Mouse (Mus musculus): ENCODE measurements around the gene Cutal. TPM values are rescaled to one million over a fixed set of nuclear protein-coding genes. Genes with fewer than 3 reads are reported as not detected.

Cutal gene
- polyA plus RNA-seq, 1 experiment from 2014 or later: 1.7 TPM

- Histone ChIP-seq H3K4me1 (no peaks in the 10 kb centered on the region), H3K36me3 (no peaks in the 10 kb centered on the region), H3K27me3 (replicated peaks) (0 out of 2 replicates have a peak, but pooled peaks cover 5% of the 10 kb centered on the region), H3K4me2 (no peak overlapping the region), H3K9me3 (no peaks in the 10 kb centered on the region), H3K4me3 (replicated peaks) (no peak overlapping the region), H3K27ac (no peak overlapping the region), H3K9ac (no peak overlapping the region)
- no peak for ATAC-seq (ENCODE audit: insufficient read depth, low FRiP score, low read depth)
- 19% methylated on average over 5 of the region's 5 CpGs for WGBS
Measured at GRCm38 (mm10) chr2:34937460-34937859, 63.3 kb downstream of the Cutal start.

GRCm38 (mm10) chr2:34938269-34939208 lies 64.3 kb downstream of the Cutal start:
- no peak overlapping the region for H3K9ac ChIP-seq
- H3K4me1 ChIP-seq: no peaks in the 10 kb centered on the region
- WGBS: 60% methylated on average over 8 of the region's 8 CpGs
- H3K4me3 ChIP-seq (replicated peaks): no peak overlapping the region
- H3K27me3 ChIP-seq (replicated peaks): 0 out of 2 replicates have a peak, but pooled peaks cover 5% of the 10 kb centered on the region
- no peaks in the 10 kb centered on the region for H3K36me3 ChIP-seq
- no peak overlapping the region for H3K4me2 ChIP-seq
- no peak overlapping the region for H3K27ac ChIP-seq
- ATAC-seq (ENCODE audit: insufficient read depth, low FRiP score, low read depth): no peak
- no peaks in the 10 kb centered on the region for H3K9me3 ChIP-seq

- no peak overlapping the region for H3K4me2 ChIP-seq
- H3K27ac ChIP-seq: no peak overlapping the region
- no peaks in the 10 kb centered on the region for H3K36me3 ChIP-seq
- no peaks in the 10 kb centered on the region for H3K9me3 ChIP-seq
- 0 out of 2 replicates have a peak, but pooled peaks cover 5% of the 10 kb centered on the region for H3K27me3 ChIP-seq (replicated peaks)
- WGBS: 78% methylated on average over 5 of the region's 5 CpGs
- no peak overlapping the region for H3K4me3 ChIP-seq (replicated peaks)
- H3K9ac ChIP-seq: no peak overlapping the region
- no peaks in the 10 kb centered on the region; the same call in 1 of the 2 replicates for H3K4me1 ChIP-seq
- no peak for ATAC-seq (ENCODE audit: insufficient read depth, low FRiP score, low read depth)
Measured at GRCm38 (mm10) chr2:34940246-34940645, 66.0 kb downstream of the Cutal start.

GRCm38 (mm10) chr2:34941061-34941675 lies 67.0 kb downstream of the Cutal start:
- 71% methylated on average over 11 of the region's 11 CpGs for WGBS
- no peak overlapping the region for H3K4me3 ChIP-seq (replicated peaks)

More at GRCm38 (mm10) chr2:34941061-34941675, 67.0 kb downstream of the Cutal start:
- Histone ChIP-seq H3K27me3 (replicated peaks) (0 out of 2 replicates have a peak, but pooled peaks cover 5% of the 10 kb centered on the region), H3K9ac (no peak overlapping the region), H3K4me1 (no peaks in the 10 kb centered on the region; the same call in 1 of the 2 replicates), H3K36me3 (no peaks in the 10 kb centered on the region), H3K4me2 (no peak overlapping the region), H3K27ac (no peak overlapping the region), H3K9me3 (no peaks in the 10 kb centered on the region)
- no peak for ATAC-seq (ENCODE audit: insufficient read depth, low FRiP score, low read depth)

Other genes starting within 250 kb of the Cutal start
- 77.6 and 83.2 TPM in 2 replicates for gene Gapvd1, start 119.2 kb upstream of the Cutal start, polyA plus RNA-seq (2015; fragmentation: Nextera tagmentation; extraction: Ambion mirVana)
- 941 and 1,038 TPM in 2 replicates for gene Hspa5, start 102.4 kb upstream of the Cutal start, polyA plus RNA-seq (2015; fragmentation: Nextera tagmentation; extraction: Ambion mirVana)
- 39.6 and 43.9 TPM in 2 replicates for gene Rabepk, start 74.5 kb upstream of the Cutal start, polyA plus RNA-seq (2015; fragmentation: Nextera tagmentation; extraction: Ambion mirVana)
- 83.6 and 83.9 TPM in 2 replicates for gene Fbxw2, start 48.1 kb upstream of the Cutal start, polyA plus RNA-seq (2015; fragmentation: Nextera tagmentation; extraction: Ambion mirVana)
- gene Gm34653, start 41.4 kb upstream of the Cutal start, polyA plus RNA-seq (2015; fragmentation: Nextera tagmentation; extraction: Ambion mirVana): not detected in 2 replicates
- gene Psmd5, start 572 bp downstream of the Cutal start, polyA plus RNA-seq (2015; fragmentation: Nextera tagmentation; extraction: Ambion mirVana): 84.9 and 93.1 TPM in 2 replicates
- gene Phf19, start 39.6 kb downstream of the Cutal start, polyA plus RNA-seq (2015; fragmentation: Nextera tagmentation; extraction: Ambion mirVana): 5.9 and 7.2 TPM in 2 replicates
- 3.2 and 4.3 TPM in 2 replicates for gene Traf1, start 87.4 kb downstream of the Cutal start, polyA plus RNA-seq (2015; fragmentation: Nextera tagmentation; extraction: Ambion mirVana)
- gene Hc, start 187.0 kb downstream of the Cutal start, polyA plus RNA-seq (2015; fragmentation: Nextera tagmentation; extraction: Ambion mirVana): 0.76 and 2.1 TPM in 2 replicates
- 0.86 and 2.6 TPM in 2 replicates for gene AI182371, start 227.1 kb downstream of the Cutal start, polyA plus RNA-seq (2015; fragmentation: Nextera tagmentation; extraction: Ambion mirVana)
- gene Cntrl, start 235.1 kb downstream of the Cutal start, polyA plus RNA-seq (2015; fragmentation: Nextera tagmentation; extraction: Ambion mirVana): 20.9 and 22.1 TPM in 2 replicates